Comparison of ENCODE assay signal across 8 mouse cellular contexts in genomic region chr5:135149820-135150178, GRCm38 (mm10). TPM values are rescaled to one million over a fixed set of nuclear protein-coding genes. Genes with fewer than 3 reads are reported as not detected.
DNase-seq lines count a peak whose midpoint lies in the region; ATAC-seq and TF ChIP-seq lines count a peak whose summit lies in the region.

No protein-coding gene starts in this region.

- H3K4me3 ChIP-seq in heart, embryonic 13.5 days, result peak overlapping the region; percentile 78
- H3K4me3 ChIP-seq in E14TG2a.4 (replicated peaks; ENCODE audit: low read length), result peak overlapping the region; percentile 100
- H3K4me3 ChIP-seq in forebrain, embryonic 14.5 days (ENCODE audit: low read depth, low read length), result peak overlapping the region; percentile 74
- H3K4me3 ChIP-seq in liver, embryonic 16.5 days (ENCODE audit: low read depth, low read length), result peak overlapping the region; percentile 94

- H3K4me2 ChIP-seq in heart, embryonic 13.5 days, result peak overlapping the region; percentile 73
- H3K4me2 ChIP-seq in forebrain, embryonic 14.5 days (ENCODE audit: low read length), result peak overlapping the region; percentile 80
- H3K4me2 ChIP-seq in liver, embryonic 16.5 days (ENCODE audit: low read depth, low read length), result peak overlapping the region; percentile 90

- WGBS in heart, embryonic 13.5 days, result under 1% methylated on average over 23 of the region's 23 CpGs
- under 1% methylated on average over 23 of the region's 23 CpGs for WGBS in forebrain, embryonic 14.5 days
- WGBS in liver, embryonic 16.5 days (ENCODE audit: insufficient replicate concordance), result 0% methylated on average over 22 of the region's 23 CpGs

- no peaks in the 10 kb centered on the region for H3K27me3 ChIP-seq in heart, embryonic 13.5 days (replicated peaks)
- no peaks in the 10 kb centered on the region for H3K27me3 ChIP-seq in E14TG2a.4 (ENCODE audit: insufficient read depth, low read length)
- H3K27me3 ChIP-seq in forebrain, embryonic 14.5 days (replicated peaks; ENCODE audit: control insufficient read depth, insufficient read depth, low read length), result no peaks in the 10 kb centered on the region
- H3K27me3 ChIP-seq in liver, embryonic 16.5 days (ENCODE audit: control insufficient read depth, insufficient read depth, low read depth, low read length), result no peaks in the 10 kb centered on the region

- TF ChIP-seq CTCF in E14TG2a.4 (conservative IDR thresholded peaks at IDR 0.05; ENCODE audit: low read length), result no peak

- peak overlapping the region; percentile 87 for H3K9ac ChIP-seq in heart, embryonic 13.5 days
- peak overlapping the region; percentile 79 for H3K9ac ChIP-seq in forebrain, embryonic 14.5 days (ENCODE audit: low read length)
- H3K9ac ChIP-seq in liver, embryonic 16.5 days (ENCODE audit: low read depth, low read length), result peak overlapping the region; percentile 85

- no peak for DNase-seq in heart, adult 9 months (ENCODE audit: low spot score in 2 of 2)
- no peak for DNase-seq in forebrain, embryonic 14.5 days (ENCODE audit: low spot score)
- no peak for DNase-seq in adrenal gland, postnatal 36 days
- DNase-seq in kidney, postnatal 36 days, result no peak

- H3K9me3 ChIP-seq in heart, embryonic 13.5 days, result no peaks in the 10 kb centered on the region
- no peaks in the 10 kb centered on the region for H3K9me3 ChIP-seq in E14TG2a.4 (ENCODE audit: low read length)
- H3K9me3 ChIP-seq in forebrain, embryonic 14.5 days (replicated peaks; ENCODE audit: control insufficient read depth, low read length), result no peaks in the 10 kb centered on the region
- no peaks in the 10 kb centered on the region for H3K9me3 ChIP-seq in liver, embryonic 16.5 days (replicated peaks; ENCODE audit: control insufficient read depth, low read length)

- H3K4me1 ChIP-seq in heart, embryonic 13.5 days, result peaks cover 21% of the 10 kb centered on the region
- H3K4me1 ChIP-seq in E14TG2a.4 (replicated peaks; ENCODE audit: low read depth, low read length), result peaks cover 46% of the 10 kb centered on the region
- H3K4me1 ChIP-seq in forebrain, embryonic 14.5 days (ENCODE audit: control insufficient read depth, insufficient read depth, low read length), result 0 out of 2 replicates have a peak, but pooled peaks cover 2% of the 10 kb centered on the region
- H3K4me1 ChIP-seq in liver, embryonic 16.5 days (ENCODE audit: control insufficient read depth, low read depth, low read length), result peaks cover 13% of the 10 kb centered on the region

- H3K27ac ChIP-seq in heart, embryonic 13.5 days (replicated peaks), result peak overlapping the region; percentile 62
- H3K27ac ChIP-seq in forebrain, embryonic 14.5 days (ENCODE audit: low read depth, low read length), result peak overlapping the region; percentile 58; the same call in 1 of the 2 replicates
- H3K27ac ChIP-seq in liver, embryonic 16.5 days (ENCODE audit: low read length), result peak overlapping the region; percentile 73

- peaks cover 28% of the 10 kb centered on the region for H3K36me3 ChIP-seq in heart, embryonic 13.5 days
- peaks cover 38% of the 10 kb centered on the region for H3K36me3 ChIP-seq in E14TG2a.4 (ENCODE audit: insufficient read depth, low read length)
- peaks cover 20% of the 10 kb centered on the region for H3K36me3 ChIP-seq in forebrain, embryonic 14.5 days (ENCODE audit: control insufficient read depth, insufficient read depth, low read length)
- peaks cover 10% of the 10 kb centered on the region for H3K36me3 ChIP-seq in liver, embryonic 16.5 days (ENCODE audit: control insufficient read depth, insufficient read depth)

- no peak for ATAC-seq in heart, embryonic 13.5 days (ENCODE audit: extremely low read depth, insufficient number of reproducible peaks, low FRiP score, low TSS enrichment)
- no peak for ATAC-seq in forebrain, embryonic 14.5 days
- ATAC-seq in liver, embryonic 16.5 days (ENCODE audit: low read depth), result no peak
- ATAC-seq in cerebellum, adult (ENCODE audit: insufficient number of reproducible peaks, low FRiP score, low TSS enrichment), result no peak

RNA-seq across cellular contexts. Expression of gene Tbl2, which starts 0.3 kb away (rescaled TPM):
- 18.0 and 18.1 TPM in 2 replicates for polyA plus RNA-seq in heart, embryonic 13.5 days (2015; fragmentation: Nextera tagmentation; extraction: Ambion mirVana)
- 16.3 and 17.4 TPM in 2 replicates for polyA plus RNA-seq in forebrain, embryonic 14.5 days (2014; fragmentation: Nextera tagmentation; extraction: Ambion mirVana)
- polyA plus RNA-seq in liver, embryonic 16.5 days (2015; fragmentation: Nextera tagmentation; extraction: Ambion mirVana), result 11.1 and 11.6 TPM in 2 replicates
- 10 to 100 TPM; 28.9 to 40.9 TPM for total RNA-seq in adrenal gland, postnatal 36 days (2021)

RNA-seq across cellular contexts. Expression of gene Bcl7b, which starts 18.3 kb away (rescaled TPM):
- 33.7 and 38.0 TPM in 2 replicates for polyA plus RNA-seq in heart, embryonic 13.5 days (2015; fragmentation: Nextera tagmentation; extraction: Ambion mirVana)
- 47.4 and 48.9 TPM in 2 replicates for polyA plus RNA-seq in forebrain, embryonic 14.5 days (2014; fragmentation: Nextera tagmentation; extraction: Ambion mirVana)
- 24.8 and 25.8 TPM in 2 replicates for polyA plus RNA-seq in liver, embryonic 16.5 days (2015; fragmentation: Nextera tagmentation; extraction: Ambion mirVana)
- total RNA-seq in adrenal gland, postnatal 36 days (2021), result 10 to 100 TPM; 72.6 to 77.5 TPM

RNA-seq across cellular contexts. Expression of gene Baz1b, which starts 37.3 kb away (rescaled TPM):
- 21.9 and 24.4 TPM in 2 replicates for polyA plus RNA-seq in heart, embryonic 13.5 days (2015; fragmentation: Nextera tagmentation; extraction: Ambion mirVana)
- 35.5 and 44.3 TPM in 2 replicates for polyA plus RNA-seq in forebrain, embryonic 14.5 days (2014; fragmentation: Nextera tagmentation; extraction: Ambion mirVana)
- polyA plus RNA-seq in liver, embryonic 16.5 days (2015; fragmentation: Nextera tagmentation; extraction: Ambion mirVana), result 14.3 and 15.5 TPM in 2 replicates
- 10 to 100 TPM; 72.1 to 90.4 TPM for total RNA-seq in adrenal gland, postnatal 36 days (2021)
